Mouse (Mus musculus) brain, adult 2 months (tissue): ENCODE measurements around the gene Rrp9.

ENCODE experiments used
- DNase-seq: peaks from one replicate; pipeline ENCODE4 v3.0.0; 2011; ENCODE audit warnings: low read depth, low spot score

The Rrp9 gene

GRCm38 (mm10) chr9:106456325-106457162, 19.2 kb upstream of the Rrp9 start:
- DNase-seq = no peak

- DNase-seq = no peak
Observed at GRCm38 (mm10) chr9:106457163-106457559, 18.6 kb upstream of the Rrp9 start.

GRCm38 (mm10) chr9:106457920-106458319, 17.8 kb upstream of the Rrp9 start:
- DNase-seq = no peak

GRCm38 (mm10) chr9:106459946-106460345, 15.8 kb upstream of the Rrp9 start:
- DNase-seq = peak; percentile 64

- peak; percentile 91 for DNase-seq
Observed at GRCm38 (mm10) chr9:106460401-106461025, 15.2 kb upstream of the Rrp9 start.

- DNase-seq = no peak
Observed at GRCm38 (mm10) chr9:106461026-106461415, 14.7 kb upstream of the Rrp9 start.

- peak; percentile 65 for DNase-seq
Observed at GRCm38 (mm10) chr9:106461641-106462429, 13.9 kb upstream of the Rrp9 start.

GRCm38 (mm10) chr9:106462430-106462800, 13.3 kb upstream of the Rrp9 start:
- DNase-seq = no peak

GRCm38 (mm10) chr9:106463122-106464063, 12.4 kb upstream of the Rrp9 start:
- peak; percentile 92 for DNase-seq

GRCm38 (mm10) chr9:106464751-106465541, 10.8 kb upstream of the Rrp9 start:
- peak; percentile 95 for DNase-seq

- peak; percentile 96 for DNase-seq
Observed at GRCm38 (mm10) chr9:106465571-106466200, 10.1 kb upstream of the Rrp9 start, which contains the start of gene Gpr62. TSS of gene Gpr62 (minus strand) at chr9:106465938.

- DNase-seq = no peak
Observed at GRCm38 (mm10) chr9:106466721-106467120, 9.0 kb upstream of the Rrp9 start.

- no peak for DNase-seq
Observed at GRCm38 (mm10) chr9:106467746-106468145, 8.0 kb upstream of the Rrp9 start.

GRCm38 (mm10) chr9:106469317-106469716, 6.4 kb upstream of the Rrp9 start:
- DNase-seq = no peak

- no peak for DNase-seq
Observed at GRCm38 (mm10) chr9:106469776-106470175, 6.0 kb upstream of the Rrp9 start.

- no peak for DNase-seq
Observed at GRCm38 (mm10) chr9:106470991-106471750, 4.6 kb upstream of the Rrp9 start.

- DNase-seq = peak; percentile 60
Observed at GRCm38 (mm10) chr9:106471892-106472291, 3.9 kb upstream of the Rrp9 start.

- DNase-seq = no peak
Observed at GRCm38 (mm10) chr9:106472321-106472720, 3.4 kb upstream of the Rrp9 start.
